Mouse (Mus musculus) forebrain, embryonic 16.5 days (tissue): ENCODE data around the gene Pdk2. TPM values are rescaled to one million over a fixed set of nuclear protein-coding genes. Genes with fewer than 3 reads are reported as not detected.

Experiments
- ATAC-seq: fragments of 200-750 bp; cut with Nextera tagmentation; 2 replicates; pipeline ENCODE4 v1.8.0; 2017; ENCODE audit warnings: mild to moderate bottlenecking, moderate library complexity
- H3K27ac ChIP-seq: fragments of 300-500 bp; sonication (generic); 2 replicates; pipeline ENCODE4 v1.5.1; 2014; ENCODE audit warnings: low read length, control low read depth
- H3K27me3 ChIP-seq: fragments of 300-500 bp; sonication (generic); replicated peaks from 2 replicates; pipeline ENCODE4 v1.6.1; 2014; ENCODE audit warnings: low read length; ENCODE audit not compliant: control insufficient read depth, insufficient read depth
- H3K36me3 ChIP-seq: fragments of 300-500 bp; sonication (generic); 2 replicates; pipeline ENCODE4 v1.6.1; 2014; ENCODE audit not compliant: control insufficient read depth, insufficient read depth
- H3K4me1 ChIP-seq: fragments of 300-500 bp; sonication (generic); replicated peaks from 2 replicates; pipeline ENCODE4 v1.6.1; 2014; ENCODE audit warnings: low read length; ENCODE audit not compliant: control insufficient read depth, insufficient read depth
- H3K4me2 ChIP-seq: fragments of 300-500 bp; sonication (generic); 2 replicates; pipeline ENCODE4 v1.6.1; 2014; ENCODE audit warnings: mild to moderate bottlenecking, low read length, control low read depth
- H3K4me3 ChIP-seq: fragments of 300-500 bp; sonication (generic); replicated peaks from 2 replicates; pipeline ENCODE4 v1.5.1; 2014; ENCODE audit warnings: mild to moderate bottlenecking, low read length, control low read depth
- H3K9ac ChIP-seq: fragments of 300-500 bp; sonication (generic); replicated peaks from 2 replicates; pipeline ENCODE4 v1.6.1; 2014; ENCODE audit warnings: low read depth, low read length, control low read depth
- H3K9me3 ChIP-seq: fragments of 300-500 bp; sonication (generic); 2 replicates; pipeline ENCODE4 v1.6.1; 2016; ENCODE audit warnings: low read length; ENCODE audit not compliant: control insufficient read depth
- WGBS: fragments of 180-500 bp; shearing (Covaris S2); extraction: QIAGEN DNeasy Blood & Tissue Kit; methylation state at CpG from one replicate; pipeline ENCODE4 v1.1.7; 2014; 5-methylcytosine and 5-hydroxymethylcytosine counted together
- polyA plus RNA-seq: library from polyadenylated mRNA; unstranded; fragments of >200 nt; fragmentation: Nextera tagmentation; extraction: Ambion mirVana; gene quantifications from 2 replicates; pipeline ENCODE4 v1.2.1, GENCODE M21; 2015

The Pdk2 gene
- polyA plus RNA-seq, 1 experiment from 2014 or later, result 27.6 TPM

- no peaks in the 10 kb centered on the region for H3K27me3 ChIP-seq
- no peak overlapping the region for H3K27ac ChIP-seq
- H3K4me1 ChIP-seq, result peaks cover 22% of the 10 kb centered on the region
- WGBS, result 50% methylated on average over 6 of the region's 6 CpGs
- no peak overlapping the region for H3K4me3 ChIP-seq
- H3K9me3 ChIP-seq, result no peaks in the 10 kb centered on the region
- ATAC-seq, result no peak
- no peak overlapping the region for H3K4me2 ChIP-seq
- H3K9ac ChIP-seq, result no peak overlapping the region
- no peaks in the 10 kb centered on the region for H3K36me3 ChIP-seq
These were observed 53.8 kb downstream of the Pdk2 start for GRCm38 (mm10) chr11:94987341-94987740.

GRCm38 (mm10) chr11:94986435-94986834 is 54.7 kb downstream of the Pdk2 start:
- H3K27me3 ChIP-seq, result no peaks in the 10 kb centered on the region
- 74% methylated on average over 2 of the region's 2 CpGs for WGBS
- no peak overlapping the region for H3K27ac ChIP-seq
- H3K4me2 ChIP-seq, result no peak overlapping the region
- H3K4me1 ChIP-seq, result peaks cover 22% of the 10 kb centered on the region
- no peak for ATAC-seq
- no peak overlapping the region for H3K4me3 ChIP-seq
- H3K9ac ChIP-seq, result no peak overlapping the region
- H3K36me3 ChIP-seq, result no peaks in the 10 kb centered on the region
- no peaks in the 10 kb centered on the region for H3K9me3 ChIP-seq

- Histone ChIP-seq H3K4me1 (peaks cover 22% of the 10 kb centered on the region), H3K36me3 (no peaks in the 10 kb centered on the region), H3K4me2 (no peak overlapping the region), H3K27me3 (no peaks in the 10 kb centered on the region), H3K4me3 (no peak overlapping the region), H3K9me3 (no peaks in the 10 kb centered on the region), H3K27ac (no peak overlapping the region), H3K9ac (no peak overlapping the region)
- no peak for ATAC-seq
- WGBS, result 82% methylated on average over 5 of the region's 5 CpGs
These were observed 55.3 kb downstream of the Pdk2 start for GRCm38 (mm10) chr11:94985822-94986221.

GRCm38 (mm10) chr11:94985140-94985539 is 56.0 kb downstream of the Pdk2 start:
- no peak for ATAC-seq
- H3K27ac ChIP-seq, result no peak overlapping the region
- 51% methylated on average over 1 of the region's 1 CpGs for WGBS

GRCm38 (mm10) chr11:94979462-94980179 is 61.5 kb downstream of the Pdk2 start:
- peak overlapping the region; percentile 42; the same call in 1 of the 2 replicates for H3K9ac ChIP-seq
- WGBS, result 73% methylated on average over 11 of the region's 11 CpGs
- H3K27ac ChIP-seq, result peak overlapping the region; percentile 45; the same call in 1 of the 2 replicates

More at GRCm38 (mm10) chr11:94985140-94985539, 56.0 kb downstream of the Pdk2 start:
- Histone ChIP-seq H3K4me2 (no peak overlapping the region), H3K4me1 (peaks cover 16% of the 10 kb centered on the region), H3K9ac (no peak overlapping the region), H3K4me3 (no peak overlapping the region), H3K9me3 (no peaks in the 10 kb centered on the region), H3K36me3 (no peaks in the 10 kb centered on the region), H3K27me3 (no peaks in the 10 kb centered on the region)

GRCm38 (mm10) chr11:94978947-94979346 is 62.2 kb downstream of the Pdk2 start:
- WGBS, result under 1% methylated on average over 20 of the region's 20 CpGs

More at GRCm38 (mm10) chr11:94979462-94980179, 61.5 kb downstream of the Pdk2 start:
- Histone ChIP-seq H3K27me3 (no peaks in the 10 kb centered on the region), H3K4me1 (peaks cover 16% of the 10 kb centered on the region), H3K4me2 (peak overlapping the region; percentile 50), H3K36me3 (no peaks in the 10 kb centered on the region), H3K9me3 (no peaks in the 10 kb centered on the region), H3K4me3 (peak overlapping the region; percentile 34)
- peak; percentile 3; the same call in 1 of the 2 replicates for ATAC-seq

GRCm38 (mm10) chr11:94978178-94978915 is 62.8 kb downstream of the Pdk2 start:
- H3K36me3 ChIP-seq, result no peaks in the 10 kb centered on the region
- H3K4me3 ChIP-seq, result peak overlapping the region; percentile 18
- WGBS, result 24% methylated on average over 9 of the region's 9 CpGs
- peak overlapping the region; percentile 46 for H3K4me2 ChIP-seq
- H3K4me1 ChIP-seq, result peaks cover 16% of the 10 kb centered on the region
- H3K9me3 ChIP-seq, result no peaks in the 10 kb centered on the region
- peak; percentile 68 for ATAC-seq
- H3K27ac ChIP-seq, result peak overlapping the region; percentile 94
- no peaks in the 10 kb centered on the region for H3K27me3 ChIP-seq
- H3K9ac ChIP-seq, result peak overlapping the region; percentile 50

More at GRCm38 (mm10) chr11:94978947-94979346, 62.2 kb downstream of the Pdk2 start:
- no peaks in the 10 kb centered on the region for H3K9me3 ChIP-seq
- peak overlapping the region; percentile 50 for H3K4me2 ChIP-seq
- no peaks in the 10 kb centered on the region for H3K36me3 ChIP-seq
- peak; percentile 96 for ATAC-seq
- no peaks in the 10 kb centered on the region for H3K27me3 ChIP-seq
- H3K9ac ChIP-seq, result peak overlapping the region; percentile 50
- H3K27ac ChIP-seq, result peak overlapping the region; percentile 94
- peak overlapping the region; percentile 34 for H3K4me3 ChIP-seq
- H3K4me1 ChIP-seq, result peaks cover 16% of the 10 kb centered on the region

Other genes starting within 250 kb of the Pdk2 start
- gene Col1a1, start 105.1 kb downstream of the Pdk2 start, polyA plus RNA-seq, result 45.0 and 166 TPM in 2 replicates
- not detected in 2 replicates for gene Hils1, start 73.8 kb downstream of the Pdk2 start, polyA plus RNA-seq
- 0.19 and 0.58 TPM in 2 replicates for gene Sgca, start 65.0 kb downstream of the Pdk2 start, polyA plus RNA-seq
- 22.0 and 22.4 TPM in 2 replicates for gene Ppp1r9b, start 50.3 kb downstream of the Pdk2 start, polyA plus RNA-seq
- 123 and 134 TPM in 2 replicates for gene Samd14, start 31.5 kb downstream of the Pdk2 start, polyA plus RNA-seq
- gene Itga3, start 35.4 kb upstream of the Pdk2 start, polyA plus RNA-seq, result 6.3 and 8.5 TPM in 2 replicates
- 0.10 and 0.27 TPM in 2 replicates for gene Dlx3, start 78.8 kb upstream of the Pdk2 start, polyA plus RNA-seq
- gene Dlx4, start 104.9 kb upstream of the Pdk2 start, polyA plus RNA-seq, result 0.10 TPM in 1 of 2 replicates, not detected in the other
- gene Tac4, start 220.2 kb upstream of the Pdk2 start, polyA plus RNA-seq, result 0.20 and 0.23 TPM in 2 replicates